Mouse (Mus musculus): ENCODE measurements around the gene Slc27a5. TPM values are rescaled to one million over a fixed set of nuclear protein-coding genes. Genes with fewer than 3 reads are reported as not detected.

Slc27a5 gene
- polyA plus RNA-seq, 1 experiment = 0.06 TPM

DNA sequence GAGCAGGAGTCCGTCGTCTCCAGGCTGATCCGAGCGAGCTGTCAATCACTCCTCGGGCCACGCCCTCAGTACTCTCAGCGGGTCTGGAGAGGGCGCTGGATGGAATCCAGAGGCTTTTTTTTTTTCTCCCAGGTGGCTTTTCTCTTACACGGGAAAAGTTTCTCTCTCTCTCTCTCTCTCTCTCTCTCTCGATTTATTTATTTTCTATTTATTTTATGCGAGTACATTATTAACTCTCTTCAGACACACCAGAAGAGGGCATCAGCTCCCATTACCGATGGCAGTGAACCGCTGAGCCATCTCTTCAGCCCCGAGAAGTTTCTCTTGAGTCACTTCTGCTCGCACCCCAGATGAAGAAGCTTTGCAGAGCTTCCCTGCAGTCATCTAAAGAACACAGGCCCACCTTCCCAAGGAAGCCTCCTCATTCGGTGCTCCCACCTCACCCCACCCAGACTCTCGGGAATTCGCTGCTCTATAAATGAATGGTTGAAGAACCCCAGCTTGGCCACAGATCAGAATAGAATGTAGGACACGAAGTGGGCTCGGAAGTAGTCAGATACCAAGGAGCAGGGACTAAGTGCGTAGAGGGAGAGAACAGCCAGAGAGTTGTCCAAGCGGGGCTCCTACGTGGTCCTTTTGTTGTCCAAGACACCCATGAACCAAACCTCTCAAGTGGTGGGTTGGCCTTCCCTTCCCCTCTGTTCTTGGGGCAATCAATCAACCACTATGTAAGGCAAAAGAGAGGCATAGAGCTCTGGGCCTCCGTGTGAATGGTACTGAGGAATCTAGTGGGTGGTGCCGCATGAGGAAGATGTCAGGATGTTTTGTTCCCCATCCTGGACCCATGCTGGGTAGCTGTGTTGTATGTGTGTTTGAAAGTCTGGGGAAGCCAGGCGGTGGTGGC lies 12.3 kb upstream of the Slc27a5 start, which contains the start of gene Zbtb45:
Zbtb45 (minus strand) TSS at position 30 of the 904 bp plus-strand sequence.
- Histone ChIP-seq H3K4me3 (ENCODE audit: control insufficient read depth, low read depth, low read length) (peak within 1 kb of the TSS; percentile 93), H3K27ac (ENCODE audit: control insufficient read depth, insufficient read depth, low read depth, low read length) (peak within 1 kb of the TSS; percentile 76), H3K36me3 (ENCODE audit: control insufficient read depth, insufficient read depth, low read length) (no peaks in the 10 kb centered on the region), H3K27me3 (ENCODE audit: control insufficient read depth, insufficient read depth, low read length) (no peaks in the 10 kb centered on the region), H3K4me1 (ENCODE audit: control insufficient read depth, insufficient read depth, low read length) (peaks cover 11% of the 10 kb centered on the region)
- no peak for TF ChIP-seq POLR2A (IDR thresholded peaks at IDR 0.05; ENCODE audit: control insufficient read depth, low read depth, low read length)
- no peak for TF ChIP-seq CTCF (IDR thresholded peaks at IDR 0.05; ENCODE audit: control insufficient read depth, insufficient read depth, insufficient replicate concordance, low read depth, low read length)

DNA sequence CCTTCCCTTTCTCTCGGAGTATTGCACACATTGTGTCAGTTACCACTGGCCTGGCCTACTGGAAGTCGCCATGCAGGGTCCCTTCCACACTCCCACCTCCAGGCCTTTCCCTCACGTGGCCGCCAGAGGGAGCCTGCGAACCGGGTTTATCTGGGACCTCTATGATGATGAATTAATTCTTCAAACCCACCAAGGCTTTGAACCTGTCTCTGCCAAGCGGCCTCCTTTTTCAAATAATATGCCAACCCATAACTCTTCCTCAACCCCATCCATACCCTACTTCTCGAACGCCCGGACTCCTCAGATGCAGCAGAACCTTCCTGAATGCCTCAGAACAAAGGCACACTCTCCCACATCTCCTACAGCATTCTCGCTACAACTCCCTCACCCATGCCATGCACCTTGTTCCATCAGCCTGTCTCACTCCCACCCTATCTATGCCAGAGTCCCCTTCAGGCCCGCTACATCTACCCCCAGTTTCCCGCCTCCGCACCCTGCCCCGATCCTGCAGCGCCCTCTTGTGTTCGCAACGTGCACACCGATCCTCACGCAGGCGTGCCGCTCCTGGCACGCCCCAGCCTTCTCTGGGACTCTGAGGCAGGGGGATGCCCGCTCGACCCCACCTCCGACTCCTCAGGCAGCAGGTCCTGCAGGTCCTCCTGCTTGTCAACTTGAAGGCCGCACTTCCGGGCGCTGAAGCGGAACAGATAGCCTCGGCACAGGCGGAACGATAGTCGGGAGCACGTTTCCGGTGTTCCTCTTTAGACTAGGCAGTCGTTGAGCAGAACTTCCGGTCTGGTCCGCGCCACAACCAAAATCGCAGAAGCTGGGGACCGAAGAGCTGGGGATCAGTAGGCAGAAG lies 11.4 kb upstream of the Slc27a5 start:
- H3K27me3 ChIP-seq (ENCODE audit: control insufficient read depth, insufficient read depth, low read length) = no peaks in the 10 kb centered on the region
- H3K27ac ChIP-seq (ENCODE audit: control insufficient read depth, insufficient read depth, low read depth, low read length) = peak overlapping the region; percentile 76
- H3K36me3 ChIP-seq (ENCODE audit: control insufficient read depth, insufficient read depth, low read length) = no peaks in the 10 kb centered on the region
- peaks cover 11% of the 10 kb centered on the region for H3K4me1 ChIP-seq (ENCODE audit: control insufficient read depth, insufficient read depth, low read length)
- TF ChIP-seq POLR2A (IDR thresholded peaks at IDR 0.05; ENCODE audit: control insufficient read depth, low read depth, low read length) = no peak
- TF ChIP-seq CTCF (IDR thresholded peaks at IDR 0.05; ENCODE audit: control insufficient read depth, insufficient read depth, insufficient replicate concordance, low read depth, low read length) = peak; percentile 83
- peak overlapping the region; percentile 93 for H3K4me3 ChIP-seq (ENCODE audit: control insufficient read depth, low read depth, low read length)

DNA sequence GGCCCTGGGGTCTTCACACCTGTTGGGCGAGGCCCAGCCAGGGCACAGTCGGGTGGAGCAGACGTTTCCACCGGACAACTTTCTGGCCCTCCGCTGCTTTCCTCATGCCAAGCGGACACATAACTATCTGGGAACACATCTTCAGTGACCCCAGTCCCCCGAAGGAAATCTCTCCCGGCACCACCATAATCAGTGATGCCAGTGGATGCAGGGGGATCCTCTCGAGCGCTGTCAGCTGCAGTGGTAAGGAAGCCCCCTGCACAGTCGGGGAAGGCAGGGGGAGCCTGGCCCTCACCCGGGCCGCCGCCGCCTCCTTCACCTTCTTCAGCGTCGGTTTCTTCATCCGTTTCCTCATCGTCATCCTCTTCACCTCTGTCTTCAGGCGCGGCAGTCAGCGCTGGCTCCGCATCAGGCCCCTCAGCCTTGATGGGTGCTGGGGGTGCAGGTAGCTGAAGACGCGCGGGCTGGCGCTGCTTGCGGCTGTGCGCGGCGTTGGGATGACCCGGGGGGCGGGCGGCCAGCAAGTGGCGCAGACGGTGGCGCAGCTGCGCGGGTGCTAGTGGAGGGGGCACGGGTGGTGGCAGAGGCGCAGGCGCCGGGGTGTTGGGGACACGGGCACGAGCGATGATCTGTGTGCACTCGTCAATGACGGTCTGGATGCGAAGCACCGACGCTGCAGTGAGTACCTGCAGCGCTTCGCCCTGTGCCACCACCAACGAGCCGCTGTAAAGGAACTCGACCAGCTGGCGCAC lies 9.5 kb upstream of the Slc27a5 start:
- Histone ChIP-seq H3K4me3 (ENCODE audit: control insufficient read depth, low read depth, low read length) (no peak overlapping the region), H3K27ac (ENCODE audit: control insufficient read depth, insufficient read depth, low read depth, low read length) (no peak overlapping the region), H3K36me3 (ENCODE audit: control insufficient read depth, insufficient read depth, low read length) (no peaks in the 10 kb centered on the region), H3K27me3 (ENCODE audit: control insufficient read depth, insufficient read depth, low read length) (no peaks in the 10 kb centered on the region), H3K4me1 (ENCODE audit: control insufficient read depth, insufficient read depth, low read length) (peaks cover 11% of the 10 kb centered on the region)
- TF ChIP-seq POLR2A (IDR thresholded peaks at IDR 0.05; ENCODE audit: control insufficient read depth, low read depth, low read length) = no peak
- TF ChIP-seq CTCF (IDR thresholded peaks at IDR 0.05; ENCODE audit: control insufficient read depth, insufficient read depth, insufficient replicate concordance, low read depth, low read length) = no peak

DNA sequence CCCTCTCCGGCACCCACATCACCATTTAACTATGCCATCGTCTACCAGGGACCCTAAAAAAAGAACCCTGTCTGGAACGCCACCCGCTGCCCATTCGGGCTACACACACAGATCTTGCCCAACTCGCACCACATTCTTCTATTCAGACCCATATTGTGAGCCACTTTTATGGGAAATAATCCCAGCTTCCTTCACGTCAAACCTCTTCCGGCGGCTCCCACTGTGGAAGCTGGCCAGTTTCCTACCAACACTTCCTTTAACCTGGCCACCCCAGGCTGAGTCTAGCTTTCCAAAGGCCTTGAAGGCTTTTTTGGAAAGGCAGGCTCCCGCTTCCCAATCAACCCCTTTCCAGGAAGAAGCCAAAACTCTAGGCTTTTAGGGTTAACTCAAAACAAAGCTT lies 8.5 kb upstream of the Slc27a5 start:
- no peaks in the 10 kb centered on the region for H3K27me3 ChIP-seq (ENCODE audit: control insufficient read depth, insufficient read depth, low read length)
- peaks cover 11% of the 10 kb centered on the region for H3K4me1 ChIP-seq (ENCODE audit: control insufficient read depth, insufficient read depth, low read length)
- TF ChIP-seq CTCF (IDR thresholded peaks at IDR 0.05; ENCODE audit: control insufficient read depth, insufficient read depth, insufficient replicate concordance, low read depth, low read length) (no peak), POLR2A (IDR thresholded peaks at IDR 0.05; ENCODE audit: control insufficient read depth, low read depth, low read length) (no peak)
- H3K27ac ChIP-seq (ENCODE audit: control insufficient read depth, insufficient read depth, low read depth, low read length) = no peak overlapping the region
- H3K36me3 ChIP-seq (ENCODE audit: control insufficient read depth, insufficient read depth, low read length) = no peaks in the 10 kb centered on the region
- no peak overlapping the region for H3K4me3 ChIP-seq (ENCODE audit: control insufficient read depth, low read depth, low read length)

DNA sequence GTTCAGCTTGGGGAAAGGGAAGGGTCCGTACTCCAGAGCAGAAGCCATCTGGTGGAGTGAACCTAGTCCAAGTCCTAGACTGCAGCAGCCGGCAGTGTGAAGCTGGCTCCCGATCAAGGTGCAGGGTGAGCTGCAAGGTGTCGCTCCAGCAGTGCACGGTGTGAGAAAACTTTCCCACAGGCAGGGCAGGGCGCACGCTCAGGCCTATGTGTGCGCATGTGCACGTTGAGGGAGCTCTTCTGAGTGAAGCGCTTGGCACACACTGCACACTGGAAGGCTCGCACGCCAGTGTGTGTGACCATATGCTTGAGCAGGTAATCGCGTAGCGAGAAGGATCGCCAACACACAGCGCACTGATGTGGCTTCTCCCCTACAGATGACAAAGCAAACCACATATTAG lies 8.0 kb upstream of the Slc27a5 start:
- no peaks in the 10 kb centered on the region for H3K36me3 ChIP-seq (ENCODE audit: control insufficient read depth, insufficient read depth, low read length)
- no peak overlapping the region for H3K27ac ChIP-seq (ENCODE audit: control insufficient read depth, insufficient read depth, low read depth, low read length)
- H3K4me3 ChIP-seq (ENCODE audit: control insufficient read depth, low read depth, low read length) = no peak overlapping the region
- TF ChIP-seq POLR2A (IDR thresholded peaks at IDR 0.05; ENCODE audit: control insufficient read depth, low read depth, low read length) = no peak
- TF ChIP-seq CTCF (IDR thresholded peaks at IDR 0.05; ENCODE audit: control insufficient read depth, insufficient read depth, insufficient replicate concordance, low read depth, low read length) = no peak
- no peaks in the 10 kb centered on the region for H3K27me3 ChIP-seq (ENCODE audit: control insufficient read depth, insufficient read depth, low read length)
- H3K4me1 ChIP-seq (ENCODE audit: control insufficient read depth, insufficient read depth, low read length) = peaks cover 11% of the 10 kb centered on the region

DNA sequence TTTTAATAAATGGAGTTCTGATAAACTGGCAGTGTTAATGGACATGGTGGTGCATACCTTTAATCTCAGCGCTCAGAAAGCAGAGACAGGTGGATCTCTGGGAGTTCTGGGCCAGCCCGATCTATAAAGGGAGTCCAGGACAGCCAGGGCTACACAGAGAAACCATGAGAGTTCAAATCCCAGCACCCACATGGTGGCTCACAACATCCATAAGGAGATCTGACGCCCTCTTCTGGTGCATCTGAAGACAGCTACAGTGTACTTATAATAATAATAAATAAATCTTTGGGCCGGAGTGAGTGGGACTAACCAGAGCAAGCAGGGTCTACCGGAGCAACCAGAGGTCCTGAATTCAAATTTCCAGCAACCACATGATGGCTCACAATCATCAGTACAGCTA lies 5.4 kb upstream of the Slc27a5 start:
- TF ChIP-seq CTCF (IDR thresholded peaks at IDR 0.05; ENCODE audit: control insufficient read depth, insufficient read depth, insufficient replicate concordance, low read depth, low read length) (no peak), POLR2A (IDR thresholded peaks at IDR 0.05; ENCODE audit: control insufficient read depth, low read depth, low read length) (no peak)
- Histone ChIP-seq H3K4me3 (ENCODE audit: control insufficient read depth, low read depth, low read length) (no peak overlapping the region), H3K27me3 (ENCODE audit: control insufficient read depth, insufficient read depth, low read length) (no peaks in the 10 kb centered on the region), H3K36me3 (ENCODE audit: control insufficient read depth, insufficient read depth, low read length) (no peaks in the 10 kb centered on the region), H3K27ac (ENCODE audit: control insufficient read depth, insufficient read depth, low read depth, low read length) (no peak overlapping the region), H3K4me1 (ENCODE audit: control insufficient read depth, insufficient read depth, low read length) (peaks cover 6% of the 10 kb centered on the region)
